Mouse (Mus musculus) liver, embryonic 14.5 days (tissue): Measurements from ENCODE around the gene Gapt. TPM values are rescaled to one million over a fixed set of nuclear protein-coding genes. Genes with fewer than 3 reads are reported as not detected.

Experiments used
- ATAC-seq: fragments of 200-750 bp; cut with Nextera tagmentation; 2 replicates; pipeline ENCODE4 v1.8.0; 2017; ENCODE audit warnings: moderate number of reproducible peaks, mild to moderate bottlenecking, moderate library complexity; ENCODE audit not compliant: insufficient read depth
- DNase-seq, 3 experiments: peaks; one replicate each; pipeline ENCODE4 v3.0.0-alpha.2; 2012 to 2013; ENCODE audit warnings: low read depth in 3 of 3, low spot score in 3 of 3
- H3K27ac ChIP-seq: fragments of 300-500 bp; sonication (generic); 2 replicates; pipeline ENCODE4 v1.5.1; 2014; ENCODE audit warnings: moderate library complexity, mild to moderate bottlenecking, control low read depth, inconsistent platforms
- H3K27me3 ChIP-seq: fragments of 300-500 bp; sonication (generic); 2 replicates; pipeline ENCODE4 v1.6.1; 2014; ENCODE audit warnings: mild to moderate bottlenecking, low read length, moderate library complexity; ENCODE audit not compliant: control insufficient read depth, insufficient read depth
- H3K36me3 ChIP-seq: fragments of 300-500 bp; sonication (generic); replicated peaks from 2 replicates; pipeline ENCODE4 v1.6.1; 2014; ENCODE audit warnings: low read depth; ENCODE audit not compliant: control insufficient read depth, insufficient read depth
- H3K4me1 ChIP-seq, 2 experiments: fragments of 200-500 bp in 1 of 2; fragments of 300-500 bp in 1 of 2; sonication (generic) in 1 of 2; replicated peaks; 2 replicates each; pipeline ENCODE4 v1.6.1; 2012 to 2014; ENCODE audit warnings: antibody characterized with exemption in 1 of 2, inconsistent platforms in 1 of 2, low read length in 1 of 2; ENCODE audit not compliant: control insufficient read depth in 2 of 2, insufficient read depth in 2 of 2
- H3K4me2 ChIP-seq: fragments of 300-500 bp; sonication (generic); 2 replicates; pipeline ENCODE4 v1.6.1; 2014; ENCODE audit warnings: low read depth, mild to moderate bottlenecking, control low read depth, moderate library complexity
- H3K4me3 ChIP-seq, 2 experiments: fragments of 200-500 bp in 1 of 2; fragments of 300-500 bp in 1 of 2; sonication (generic) in 1 of 2; 2 replicates each; pipeline ENCODE4 v1.5.1; 2012 to 2014; ENCODE audit warnings: low read depth in 2 of 2, low read length in 2 of 2, mild to moderate bottlenecking in 2 of 2, control low read depth in 1 of 2, inconsistent platforms in 1 of 2, moderate library complexity in 1 of 2; ENCODE audit not compliant: insufficient read depth in 1 of 2
- H3K9ac ChIP-seq: fragments of 300-500 bp; sonication (generic); replicated peaks from 2 replicates; pipeline ENCODE4 v1.6.1; 2014; ENCODE audit warnings: mild to moderate bottlenecking, control low read depth, moderate library complexity
- H3K9me3 ChIP-seq: fragments of 300-500 bp; sonication (generic); 2 replicates; pipeline ENCODE4 v1.6.1; 2016; ENCODE audit warnings: low read length, mixed read lengths; ENCODE audit not compliant: control insufficient read depth
- CTCF ChIP-seq: IDR thresholded peaks from 2 replicates; pipeline ENCODE4 v1.5.1; 2016; ENCODE audit warnings: antibody characterized with exemption, low read depth, control low read depth
- EP300 ChIP-seq: IDR thresholded peaks from 2 replicates; pipeline ENCODE4 v1.6.1; 2016; ENCODE audit warnings: antibody characterized with exemption, low read depth
- WGBS: fragments of 180-500 bp; shearing (Covaris S2); extraction: QIAGEN DNeasy Blood & Tissue Kit; methylation state at CpG from one replicate; pipeline ENCODE4 v1.1.7; 2014; ENCODE audit not compliant: insufficient replicate concordance; 5-methylcytosine and 5-hydroxymethylcytosine counted together
- polyA plus RNA-seq, 2 experiments: library from polyadenylated mRNA; depleted of rRNA in 1 of 2; stranded (reverse) in 1 of 2; unstranded in 1 of 2; fragments of >200 nt; fragmentation: Nextera tagmentation in 1 of 2; extraction: Ambion mirVana in 1 of 2; gene quantifications; 2 replicates each; pipeline versions ENCODE4 v1.2.1 to v1.2.3; 2012 to 2014

Gene Gapt
- polyA plus RNA-seq, 2 experiments = 1.9 to 2.8 TPM

DNA sequence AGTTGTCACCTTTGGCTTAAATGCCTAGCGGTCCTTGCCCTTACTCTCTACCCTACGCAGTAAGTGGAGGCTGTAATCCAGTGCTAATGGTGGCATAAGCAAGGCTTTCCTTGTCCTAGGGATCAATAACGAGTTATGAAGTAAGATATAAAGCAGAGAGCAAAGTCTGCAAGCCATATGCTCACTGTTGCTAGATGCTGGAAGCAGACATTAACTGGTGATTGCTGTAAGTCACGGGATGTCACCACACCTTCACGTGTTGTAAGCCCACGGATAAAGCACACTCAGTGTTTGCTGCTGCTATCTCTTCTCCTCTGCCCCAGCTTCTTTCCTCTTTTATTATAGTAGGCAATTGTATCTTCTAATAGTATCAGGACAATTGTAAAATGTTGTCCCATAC is 5.9 kb downstream of the Gapt start:
- Histone ChIP-seq H3K4me2 (no peak overlapping the region), H3K9me3 (no peaks in the 10 kb centered on the region), H3K4me1 (no peaks in the 10 kb centered on the region), H3K4me3 (no peak overlapping the region), H3K9ac (no peak overlapping the region), H3K27ac (no peak overlapping the region), H3K27me3 (no peaks in the 10 kb centered on the region), H3K36me3 (no peaks in the 10 kb centered on the region)
- 64% methylated on average over 6 of the region's 6 CpGs for WGBS
- DNase-seq = no peak
- TF ChIP-seq CTCF = no peak
- no peak for TF ChIP-seq EP300
- no peak for ATAC-seq

- TF ChIP-seq EP300 (no peak), CTCF (no peak)
- no peak for DNase-seq
- Histone ChIP-seq H3K4me1 (no peaks in the 10 kb centered on the region), H3K36me3 (no peaks in the 10 kb centered on the region), H3K9me3 (no peaks in the 10 kb centered on the region), H3K27ac (no peak overlapping the region), H3K4me3 (no peak overlapping the region), H3K9ac (no peak overlapping the region), H3K4me2 (no peak overlapping the region), H3K27me3 (no peaks in the 10 kb centered on the region)
- 23% methylated on average over 7 of the region's 7 CpGs for WGBS
- no peak for ATAC-seq
These were observed 10.3 kb downstream of the Gapt start for GRCm38 (mm10) chr13:110346707-110347106.

GRCm38 (mm10) chr13:110342602-110343001 is 14.4 kb downstream of the Gapt start:
- no peak for DNase-seq
- no peaks in the 10 kb centered on the region for H3K9me3 ChIP-seq
- no peaks in the 10 kb centered on the region for H3K4me1 ChIP-seq
- no peak for ATAC-seq
- H3K36me3 ChIP-seq = no peaks in the 10 kb centered on the region
- WGBS = 70% methylated on average over 6 of the region's 6 CpGs
- H3K27ac ChIP-seq = no peak overlapping the region
- no peak overlapping the region for H3K4me2 ChIP-seq
- no peak overlapping the region for H3K9ac ChIP-seq
- H3K4me3 ChIP-seq = no peak overlapping the region
- no peak for TF ChIP-seq EP300
- no peaks in the 10 kb centered on the region for H3K27me3 ChIP-seq

DNA sequence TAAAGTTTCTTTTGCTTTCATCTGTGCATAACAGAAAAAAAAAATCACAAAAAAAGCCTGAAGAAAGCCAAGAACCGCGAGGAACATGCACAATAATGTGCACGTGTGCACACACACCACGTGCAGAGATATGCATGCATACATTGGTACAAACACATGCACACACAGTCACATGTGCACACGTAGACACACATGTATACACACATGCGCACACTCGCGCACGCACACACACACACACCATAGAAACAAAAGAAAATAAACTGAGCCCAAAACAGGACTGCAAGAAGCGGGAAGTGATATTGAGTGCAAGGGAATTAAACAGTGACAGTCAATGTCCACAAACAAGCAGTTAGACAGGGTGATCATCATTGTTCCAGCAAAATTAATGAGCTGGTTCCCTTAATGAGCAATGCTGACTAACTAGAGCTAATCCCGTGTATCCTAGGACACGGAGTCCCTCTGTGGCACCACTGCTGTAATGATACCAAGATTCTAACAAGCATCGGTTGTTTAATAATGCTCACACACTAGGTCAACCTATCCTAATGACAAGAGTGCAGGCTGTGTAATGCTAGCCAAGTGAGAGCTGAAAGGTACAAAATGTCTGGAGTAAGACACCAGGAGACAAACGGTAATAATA is 23.9 kb downstream of the Gapt start:
- Histone ChIP-seq H3K4me3 (no peak overlapping the region), H3K9me3 (no peaks in the 10 kb centered on the region), H3K9ac (no peak overlapping the region), H3K27ac (no peak overlapping the region), H3K4me2 (no peak overlapping the region), H3K4me1 (no peaks in the 10 kb centered on the region), H3K36me3 (no peaks in the 10 kb centered on the region), H3K27me3 (no peaks in the 10 kb centered on the region)
- no peak for TF ChIP-seq EP300
- ATAC-seq (no peak), DNase-seq (no peak)
- WGBS = 78% methylated on average over 14 of the region's 14 CpGs

DNA sequence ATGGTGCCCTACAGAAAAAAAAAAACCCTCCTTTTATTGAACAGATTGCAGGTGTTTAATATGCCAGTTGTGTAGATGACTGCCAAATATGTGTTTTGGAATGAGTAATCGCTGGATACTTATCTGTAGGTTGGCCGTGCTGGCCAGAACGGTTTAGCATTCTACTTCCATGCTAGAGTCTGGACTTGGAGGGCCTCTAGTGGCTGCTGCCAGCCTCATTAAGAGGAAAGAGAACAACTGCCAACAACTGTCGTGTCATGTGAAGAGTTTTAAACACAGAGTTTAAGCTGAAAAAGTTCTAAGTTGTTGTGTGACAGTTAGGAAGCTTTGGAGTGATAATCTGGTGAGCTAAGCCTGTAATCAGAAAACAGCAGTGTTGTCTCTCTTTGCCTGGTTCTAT is 38.3 kb downstream of the Gapt start:
- ATAC-seq (no peak), DNase-seq (no peak)

More for the DNA sequence above, 38.3 kb downstream of the Gapt start:
- TF ChIP-seq EP300 (no peak), CTCF (no peak)
- Histone ChIP-seq H3K4me1 (no peaks in the 10 kb centered on the region), H3K27ac (no peak overlapping the region), H3K4me3 (no peak overlapping the region), H3K4me2 (no peak overlapping the region), H3K36me3 (no peaks in the 10 kb centered on the region), H3K9ac (no peak overlapping the region), H3K9me3 (no peaks in the 10 kb centered on the region), H3K27me3 (no peaks in the 10 kb centered on the region)
- WGBS = 45% methylated on average over 4 of the region's 4 CpGs
